Mouse (Mus musculus) lung, postnatal 36 days (tissue): ENCODE measurements around the gene 6430628N08Rik.

ENCODE experiments used
- DNase-seq: peaks from one replicate; pipeline ENCODE4 v3.0.0; 2022; ENCODE audit warnings: mixed read lengths

The 6430628N08Rik gene

DNA sequence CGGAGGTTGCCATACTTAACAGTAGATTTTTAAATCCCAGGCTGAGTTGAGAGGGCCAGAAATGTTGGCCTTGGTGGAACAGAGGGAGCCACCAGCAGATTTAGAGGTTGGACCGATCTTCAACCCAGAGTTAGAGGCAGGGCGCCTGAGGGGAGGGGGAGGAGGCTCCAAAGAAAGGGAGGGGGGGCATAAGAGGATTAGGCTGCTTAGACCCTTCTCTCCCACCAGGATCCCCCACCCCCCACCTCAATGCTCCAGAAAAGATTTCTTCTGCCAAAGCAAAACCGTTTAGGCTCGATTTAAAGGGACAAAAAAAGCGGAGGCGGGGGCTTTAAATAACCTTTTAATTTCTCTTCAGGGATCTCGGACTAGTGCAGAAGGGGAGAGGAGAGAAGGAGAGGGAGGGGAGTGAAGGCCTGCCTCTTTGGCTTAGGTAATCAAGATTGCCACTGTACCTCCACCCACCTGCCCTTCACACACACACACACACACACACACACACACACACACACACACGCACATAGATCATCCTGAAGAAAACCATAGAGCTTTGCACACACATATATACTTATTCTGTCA lies 50.9 kb downstream of the 6430628N08Rik start:
- DNase-seq, result no peak

DNA sequence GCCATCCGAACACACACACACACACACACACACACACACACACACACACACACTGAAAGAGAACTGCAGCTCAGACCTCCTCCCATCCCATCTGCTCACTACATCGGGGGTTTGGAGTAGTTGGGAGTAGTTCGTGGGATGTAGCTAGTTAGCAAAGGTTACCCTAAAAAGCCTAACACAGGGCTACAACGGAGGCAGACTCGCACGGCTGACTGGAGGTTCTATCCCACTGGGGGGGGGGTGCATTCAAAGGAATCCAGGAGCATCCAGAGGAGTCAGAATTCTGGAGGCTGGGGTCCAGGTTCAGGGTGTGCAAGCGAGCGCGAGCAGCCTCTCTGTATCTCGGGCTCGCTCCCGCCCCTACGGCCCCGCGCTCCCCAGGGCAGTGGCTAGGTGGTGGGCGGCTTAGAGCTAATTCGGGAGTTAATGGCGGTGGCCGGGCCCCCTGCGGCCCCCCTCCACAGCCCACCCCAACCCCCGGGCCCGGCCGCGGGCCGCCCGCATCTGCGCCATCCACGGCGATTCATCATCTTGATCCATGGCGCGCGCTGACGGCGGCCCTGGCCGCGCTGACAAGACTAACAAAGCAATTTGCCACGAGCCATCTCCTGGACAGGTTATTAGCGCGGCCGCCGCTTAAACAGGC lies 53.3 kb downstream of the 6430628N08Rik start:
- no peak for DNase-seq
